ENCODE assay signal across 19 mouse cellular contexts in genomic region chr14:20191136-20191735, GRCm38 (mm10).
"Had no signal": no experiment of that assay in that cellular context is flagged by ENCODE, and none has a peak within 500 bp of the region (broad histone marks: within the 10 kb centered on the region; RNA-seq: fewer than 3 reads in every experiment).

No protein-coding gene starts in this region.

- H3K4me3 ChIP-seq: left cerebral cortex, adult 2 months; liver, embryonic 13.5 days; midbrain, embryonic 10.5 days; midbrain, embryonic 15.5 days; neural tube, embryonic 12.5 days; neural tube, embryonic 15.5 days; stomach, embryonic 15.5 days had no signal

- H3K36me3 ChIP-seq: liver, embryonic 13.5 days; midbrain, embryonic 10.5 days; midbrain, embryonic 15.5 days; neural tube, embryonic 12.5 days; neural tube, embryonic 15.5 days; stomach, embryonic 15.5 days had no signal

- H3K27me3 ChIP-seq: liver, embryonic 13.5 days; midbrain, embryonic 15.5 days; neural tube, embryonic 12.5 days; neural tube, embryonic 15.5 days; stomach, embryonic 15.5 days had no signal

- DNase-seq: kidney, adult 11 months; layer of hippocampus, postnatal 36 days; liver, embryonic 13.5 days; lung, adult 2 months; lung, postnatal 14 days; lung, postnatal 4 days; right cerebral cortex, adult 18-20 months; right cerebral cortex, postnatal 14 days; right cerebral cortex, postnatal 4 days; spleen, adult 18-20 months; thymus, postnatal 36 days had no signal

- H3K9ac ChIP-seq: liver, embryonic 13.5 days; midbrain, embryonic 15.5 days; neural tube, embryonic 12.5 days; neural tube, embryonic 15.5 days; stomach, embryonic 15.5 days had no signal

- H3K4me1 ChIP-seq: midbrain, embryonic 10.5 days; midbrain, embryonic 15.5 days; neural tube, embryonic 12.5 days; neural tube, embryonic 15.5 days; stomach, embryonic 15.5 days had no signal

- H3K4me2 ChIP-seq: liver, embryonic 13.5 days; midbrain, embryonic 15.5 days; neural tube, embryonic 12.5 days; neural tube, embryonic 15.5 days; stomach, embryonic 15.5 days had no signal

- H3K27ac ChIP-seq: kidney, postnatal 0 days; left cerebral cortex, adult 2 months; liver, embryonic 13.5 days; midbrain, embryonic 10.5 days; midbrain, embryonic 15.5 days; neural tube, embryonic 12.5 days; neural tube, embryonic 15.5 days; stomach, embryonic 15.5 days had no signal

- H3K9me3 ChIP-seq: liver, embryonic 13.5 days; midbrain, embryonic 10.5 days; midbrain, embryonic 15.5 days; neural tube, embryonic 12.5 days; neural tube, embryonic 15.5 days; stomach, embryonic 15.5 days had no signal

- ATAC-seq: inflammation-experienced regulatory T-cells, adult 6 months; midbrain, embryonic 15.5 days had no signal
